Mouse (Mus musculus) kidney, embryonic 16.5 days (tissue): ENCODE measurements around the gene Kdm2a. TPM values are rescaled to one million over a fixed set of nuclear protein-coding genes. Genes with fewer than 3 reads are reported as not detected.
"Not testable (repeated sequence)": the region's sequence is repeated elsewhere in the genome, so short reads cannot be mapped to it uniquely, and the experiment has no call there.

ENCODE experiments used
- ATAC-seq: fragments of 200-750 bp; cut with Nextera tagmentation; 2 replicates; pipeline ENCODE4 v1.8.0; 2017; ENCODE audit warnings: moderate TSS enrichment; ENCODE audit not compliant: low FRiP score, low TSS enrichment
- H3K27ac ChIP-seq: fragments of 300-500 bp; sonication (generic); 2 replicates; pipeline ENCODE4 v1.5.1; 2014; ENCODE audit warnings: low read length
- H3K27me3 ChIP-seq: fragments of 300-500 bp; sonication (generic); 2 replicates; pipeline ENCODE4 v1.6.1; 2014; ENCODE audit warnings: low read length, control low read depth, mixed read lengths; ENCODE audit not compliant: insufficient read depth
- H3K36me3 ChIP-seq: fragments of 300-500 bp; sonication (generic); 2 replicates; pipeline ENCODE4 v1.6.1; 2014; ENCODE audit warnings: low read length, control low read depth, mixed read lengths; ENCODE audit not compliant: insufficient read depth
- H3K4me1 ChIP-seq: fragments of 300-500 bp; sonication (generic); 2 replicates; pipeline ENCODE4 v1.6.1; 2014; ENCODE audit warnings: low read length, control low read depth, mixed read lengths; ENCODE audit not compliant: insufficient read depth
- H3K4me2 ChIP-seq: fragments of 300-500 bp; sonication (generic); replicated peaks from 2 replicates; pipeline ENCODE4 v1.6.1; 2014; ENCODE audit warnings: low read depth, low read length
- H3K4me3 ChIP-seq: fragments of 300-500 bp; sonication (generic); 2 replicates; pipeline ENCODE4 v1.5.1; 2014; ENCODE audit warnings: mild to moderate bottlenecking, low read length
- H3K9ac ChIP-seq: fragments of 300-500 bp; sonication (generic); replicated peaks from 2 replicates; pipeline ENCODE4 v1.6.1; 2014; ENCODE audit warnings: low read length
- H3K9me3 ChIP-seq: fragments of 300-500 bp; sonication (generic); 2 replicates; pipeline ENCODE4 v1.6.1; 2016; ENCODE audit warnings: low read length, control low read depth
- WGBS: fragments of 180-500 bp; shearing (Covaris S2); extraction: QIAGEN DNeasy Blood & Tissue Kit; methylation state at CpG from one replicate; pipeline ENCODE4 v1.1.7; 2014; 5-methylcytosine and 5-hydroxymethylcytosine counted together
- polyA plus RNA-seq: library from polyadenylated mRNA; unstranded; fragments of >200 nt; fragmentation: Nextera tagmentation; extraction: Ambion mirVana; gene quantifications from 2 replicates; pipeline ENCODE4 v1.2.1, GENCODE M21; 2015

Gene Kdm2a
- polyA plus RNA-seq, 1 experiment from 2014 or later = 47.5 TPM

DNA sequence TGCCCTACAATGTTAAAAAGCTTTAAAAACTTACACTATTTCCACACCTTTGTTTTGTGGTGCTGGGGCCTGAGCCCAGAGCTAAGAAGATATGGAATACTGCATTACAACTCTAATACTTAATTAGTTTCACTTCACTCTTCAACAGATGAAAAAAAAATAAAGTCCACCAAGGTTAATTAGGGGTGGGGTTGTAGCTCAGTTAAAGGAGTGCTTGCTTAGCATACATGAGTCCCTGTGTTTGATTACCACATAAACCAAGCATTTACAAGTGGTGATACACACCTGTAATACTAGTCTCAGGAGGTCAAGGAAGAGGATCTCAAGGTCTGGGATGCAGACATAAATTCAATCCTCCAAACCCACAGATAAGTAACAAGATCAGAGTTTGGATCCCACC, 10.8 kb downstream of the Kdm2a start:
- Histone ChIP-seq H3K4me1 (no peaks in the 10 kb centered on the region), H3K4me3 (no peak overlapping the region), H3K36me3 (peaks cover 13% of the 10 kb centered on the region; the same call in 1 of the 2 replicates), H3K9ac (no peak overlapping the region), H3K27me3 (no peaks in the 10 kb centered on the region), H3K4me2 (no peak overlapping the region), H3K27ac (no peak overlapping the region), H3K9me3 (no peaks in the 10 kb centered on the region)
- ATAC-seq = no peak

- no peaks in the 10 kb centered on the region for H3K9me3 ChIP-seq
Observed at GRCm38 (mm10) chr19:4385026-4385425, 13.1 kb downstream of the Kdm2a start.

DNA sequence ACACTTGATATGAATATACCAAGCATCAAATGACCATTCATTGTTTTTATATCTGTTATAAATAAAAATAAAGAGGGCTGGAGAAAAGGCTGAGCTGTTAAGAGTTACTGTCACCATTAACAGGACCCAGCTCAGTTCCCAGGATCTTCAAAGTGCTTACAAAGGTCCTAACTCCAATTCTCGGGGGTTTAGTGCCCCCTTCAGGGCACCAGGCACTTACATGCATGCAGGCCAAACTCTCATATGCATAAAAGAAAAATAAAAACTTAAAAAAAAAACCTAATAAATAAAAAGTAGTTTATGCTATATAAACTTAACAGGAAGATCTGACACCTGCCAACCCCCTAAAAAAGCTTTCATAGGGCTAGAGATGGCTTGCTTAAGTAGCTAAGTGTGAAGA, 13.8 kb downstream of the Kdm2a start:
- no peak for ATAC-seq
- Histone ChIP-seq H3K4me1 (no peaks in the 10 kb centered on the region), H3K9me3 (no peaks in the 10 kb centered on the region), H3K36me3 (peaks cover 10% of the 10 kb centered on the region; the same call in 1 of the 2 replicates), H3K4me2 (no peak overlapping the region), H3K27ac (no peak overlapping the region), H3K9ac (no peak overlapping the region), H3K4me3 (no peak overlapping the region), H3K27me3 (no peaks in the 10 kb centered on the region)
- 53% methylated on average over 1 of the region's 1 CpGs for WGBS

More at GRCm38 (mm10) chr19:4385026-4385425, 13.1 kb downstream of the Kdm2a start:
- no peak overlapping the region for H3K4me2 ChIP-seq
- H3K27me3 ChIP-seq = no peaks in the 10 kb centered on the region
- H3K36me3 ChIP-seq = peaks cover 10% of the 10 kb centered on the region; the same call in 1 of the 2 replicates
- WGBS = 82% methylated on average over 4 of the region's 4 CpGs
- no peak overlapping the region for H3K27ac ChIP-seq
- H3K4me3 ChIP-seq = no peak overlapping the region
- no peak overlapping the region for H3K9ac ChIP-seq
- ATAC-seq = no peak
- no peaks in the 10 kb centered on the region for H3K4me1 ChIP-seq

- Histone ChIP-seq H3K36me3 (peaks cover 16% of the 10 kb centered on the region; the same call in 1 of the 2 replicates), H3K4me2 (no peak overlapping the region), H3K27ac (no peak overlapping the region), H3K9ac (no peak overlapping the region), H3K9me3 (no peaks in the 10 kb centered on the region), H3K4me1 (no peaks in the 10 kb centered on the region), H3K4me3 (no peak overlapping the region), H3K27me3 (no peaks in the 10 kb centered on the region)
- no peak for ATAC-seq
Observed at GRCm38 (mm10) chr19:4383306-4383705, 14.8 kb downstream of the Kdm2a start.

- not testable (repeated sequence) for ATAC-seq, H3K4me2 ChIP-seq, H3K9me3 ChIP-seq, H3K27me3 ChIP-seq, H3K4me3 ChIP-seq, H3K27ac ChIP-seq, H3K9ac ChIP-seq, H3K4me1 ChIP-seq
- H3K36me3 ChIP-seq = peaks cover 14% of the 10 kb centered on the region; the same call in 1 of the 2 replicates
- WGBS = 77% methylated on average over 1 of the region's 1 CpGs
Observed at GRCm38 (mm10) chr19:4382303-4382702, 15.8 kb downstream of the Kdm2a start.

DNA sequence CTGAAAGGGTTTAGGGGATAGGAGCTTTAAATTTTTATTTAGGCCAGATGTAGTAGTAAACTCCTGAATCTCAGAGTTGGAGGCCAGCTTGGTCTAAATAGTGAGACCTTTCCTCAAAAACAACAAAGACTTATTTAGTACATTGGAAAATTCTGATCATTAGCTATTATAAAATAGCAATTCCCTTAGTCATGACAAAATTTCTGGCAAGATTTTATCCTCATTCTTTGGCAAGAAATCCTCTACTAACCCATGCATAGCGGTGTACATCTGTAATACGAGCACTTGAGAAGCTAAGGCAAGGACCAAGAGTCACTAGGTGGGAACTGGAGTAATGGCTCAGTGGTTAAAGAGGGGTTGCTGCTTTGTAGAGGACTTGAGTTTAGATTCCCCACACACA, 27.4 kb downstream of the Kdm2a start:
- Histone ChIP-seq H3K27ac (no peak overlapping the region), H3K27me3 (no peaks in the 10 kb centered on the region), H3K4me1 (no peaks in the 10 kb centered on the region), H3K9ac (no peak overlapping the region), H3K9me3 (no peaks in the 10 kb centered on the region), H3K36me3 (0 out of 2 replicates have a peak, but pooled peaks cover under 1% of the 10 kb centered on the region), H3K4me3 (no peak overlapping the region), H3K4me2 (no peak overlapping the region)
- 74% methylated on average over 2 of the region's 2 CpGs for WGBS
- no peak for ATAC-seq

- H3K27ac ChIP-seq = no peak overlapping the region
- WGBS = 64% methylated on average over 1 of the region's 1 CpGs
- H3K4me3 ChIP-seq = no peak overlapping the region
- no peaks in the 10 kb centered on the region for H3K4me1 ChIP-seq
- H3K9me3 ChIP-seq = no peaks in the 10 kb centered on the region
- H3K4me2 ChIP-seq = no peak overlapping the region
- H3K27me3 ChIP-seq = no peaks in the 10 kb centered on the region
- H3K9ac ChIP-seq = no peak overlapping the region
- no peak for ATAC-seq
- H3K36me3 ChIP-seq = no peaks in the 10 kb centered on the region
Observed at GRCm38 (mm10) chr19:4370254-4370653, 27.8 kb downstream of the Kdm2a start.

DNA sequence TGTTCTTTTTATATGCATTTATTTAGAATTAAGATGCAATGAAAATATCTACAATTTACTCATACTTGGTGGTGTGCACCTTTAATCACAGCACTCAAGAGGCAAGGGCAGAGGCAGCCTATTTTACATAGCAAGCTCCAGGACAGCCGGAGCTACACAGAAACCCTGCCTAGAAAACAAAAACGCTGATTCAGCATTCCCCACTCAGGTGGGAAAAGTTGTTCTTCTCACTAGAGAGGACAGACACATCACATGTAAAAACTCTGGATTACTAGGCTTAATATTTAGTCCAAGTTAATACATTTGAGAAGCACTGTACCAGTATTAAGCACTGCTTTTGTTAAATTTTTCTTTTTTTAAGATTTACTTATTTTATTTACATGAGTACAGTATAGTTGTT, 48.6 kb downstream of the Kdm2a start:
- no peaks in the 10 kb centered on the region for H3K27me3 ChIP-seq
- no peak overlapping the region for H3K4me3 ChIP-seq
- 94% methylated on average over 2 of the region's 2 CpGs for WGBS
- H3K4me1 ChIP-seq = no peaks in the 10 kb centered on the region
- H3K27ac ChIP-seq = no peak overlapping the region
- H3K9me3 ChIP-seq = no peaks in the 10 kb centered on the region
- H3K36me3 ChIP-seq = peaks cover 35% of the 10 kb centered on the region
- no peak for ATAC-seq
- H3K4me2 ChIP-seq = no peak overlapping the region
- H3K9ac ChIP-seq = no peak overlapping the region

DNA sequence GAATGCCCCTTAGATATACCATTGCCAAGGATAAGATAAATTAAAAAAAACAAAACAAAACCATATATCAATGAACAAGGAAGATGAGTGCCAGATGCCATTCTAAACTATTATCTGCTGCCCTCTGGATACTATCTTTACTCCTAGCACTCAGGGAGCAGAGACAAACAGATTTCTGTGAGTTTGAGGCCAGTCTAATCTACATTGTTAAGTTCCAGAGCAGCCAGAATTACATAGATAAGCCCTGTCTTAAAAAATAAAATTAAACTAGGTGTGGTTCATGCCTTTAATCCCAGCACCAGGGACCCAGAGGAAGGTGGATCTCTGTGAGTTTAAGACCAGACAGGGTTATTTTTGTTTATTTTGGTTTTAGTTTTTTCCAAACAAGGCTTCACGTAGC, 51.6 kb downstream of the Kdm2a start:
- WGBS = 94% methylated on average over 1 of the region's 1 CpGs
- no peaks in the 10 kb centered on the region for H3K27me3 ChIP-seq
- no peak for ATAC-seq
- H3K36me3 ChIP-seq = peaks cover 39% of the 10 kb centered on the region
- H3K4me2 ChIP-seq = no peak overlapping the region
- H3K9me3 ChIP-seq = no peaks in the 10 kb centered on the region
- H3K9ac ChIP-seq = no peak overlapping the region
- H3K27ac ChIP-seq = no peak overlapping the region
- H3K4me3 ChIP-seq = no peak overlapping the region
- no peaks in the 10 kb centered on the region for H3K4me1 ChIP-seq

DNA sequence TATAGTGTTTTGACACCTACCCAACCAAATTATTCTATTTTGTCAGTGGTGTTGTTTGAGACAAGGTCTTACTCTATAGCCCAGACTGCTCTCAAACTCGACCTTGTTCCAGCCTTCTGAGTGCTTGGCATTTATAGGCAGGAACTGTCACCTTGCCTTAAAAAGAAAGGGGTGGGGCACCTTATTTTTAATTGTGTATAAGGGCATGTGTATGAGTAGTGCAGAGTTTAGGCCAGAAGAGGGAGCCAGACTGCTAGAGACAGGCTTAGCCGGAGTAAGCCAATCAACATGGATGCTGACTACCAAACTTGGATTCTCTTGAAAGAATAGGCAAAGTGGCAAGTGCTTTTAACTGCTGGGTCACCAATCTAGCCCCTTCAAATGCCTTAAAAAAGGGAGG, 59.9 kb downstream of the Kdm2a start:
- peaks cover 30% of the 10 kb centered on the region for H3K36me3 ChIP-seq
- no peak for ATAC-seq
- no peak overlapping the region for H3K27ac ChIP-seq
- WGBS = 29% methylated on average over 2 of the region's 2 CpGs
- peaks cover 10% of the 10 kb centered on the region for H3K4me1 ChIP-seq
- no peak overlapping the region for H3K4me3 ChIP-seq
- H3K9me3 ChIP-seq = no peaks in the 10 kb centered on the region
- H3K4me2 ChIP-seq = no peak overlapping the region
- H3K27me3 ChIP-seq = no peaks in the 10 kb centered on the region
- H3K9ac ChIP-seq = no peak overlapping the region
